Mouse (Mus musculus): ENCODE data around the gene Tlx1. TPM values are rescaled to one million over a fixed set of nuclear protein-coding genes. Genes with fewer than 3 reads are reported as not detected.

Gene Tlx1
- total RNA-seq (2021): not detected in 2 replicates
- long read RNA-seq: 0 reads

DNA sequence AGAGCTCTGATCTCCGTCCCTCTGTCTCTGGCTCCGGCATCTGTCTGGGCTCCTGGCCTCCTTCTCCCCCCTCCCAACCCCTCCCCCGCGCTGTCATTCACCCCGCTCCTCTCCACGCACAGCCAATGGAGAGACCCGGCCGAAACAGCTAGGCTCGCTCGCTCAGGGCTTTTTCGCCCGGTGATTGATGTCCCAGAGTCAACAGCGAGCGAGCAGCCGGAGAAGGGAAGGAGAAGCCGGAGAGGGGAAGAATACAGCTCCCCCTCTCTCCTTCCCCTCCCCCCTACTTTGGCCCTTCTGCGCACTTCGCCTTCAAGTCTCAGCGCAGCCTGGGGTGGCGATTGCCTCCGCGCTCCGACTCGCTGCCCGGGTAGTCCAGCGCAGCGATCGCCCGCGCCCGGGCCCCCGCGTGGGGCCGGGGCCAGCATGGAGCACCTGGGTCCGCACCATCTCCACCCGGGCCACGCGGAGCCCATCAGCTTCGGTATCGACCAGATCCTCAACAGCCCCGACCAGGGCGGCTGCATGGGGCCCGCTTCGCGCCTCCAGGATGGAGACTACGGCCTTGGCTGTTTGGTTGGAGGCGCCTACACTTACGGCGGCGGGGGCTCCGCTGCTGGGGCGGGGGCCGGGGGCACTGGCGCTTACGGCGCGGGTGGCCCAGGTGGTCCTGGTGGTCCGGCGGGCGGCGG is at the start of gene Tlx1:
Gene Tlx1, plus strand, starts transcription at position 191 of the 692 bp plus-strand sequence.
- no peak for DNase-seq

DNA sequence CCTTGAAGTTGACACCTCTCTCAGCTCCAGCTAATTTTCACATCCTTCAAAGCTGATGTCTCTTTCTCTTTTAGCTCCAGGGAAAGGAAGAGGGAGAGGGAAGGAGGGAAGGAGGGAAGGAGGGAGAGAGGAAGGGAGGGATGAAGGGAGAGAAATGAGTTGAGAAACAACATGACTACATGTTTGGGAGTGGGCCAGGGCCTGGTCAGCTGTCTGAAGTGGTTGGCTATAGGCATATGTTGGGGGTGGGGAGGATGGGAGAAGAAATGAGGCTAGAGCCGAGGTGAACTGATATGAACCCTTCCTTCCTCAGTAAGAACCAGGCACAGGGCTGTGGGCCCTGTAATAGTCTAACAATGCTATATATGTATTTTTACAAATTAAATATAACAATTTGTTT is 44.9 kb upstream of the Tlx1 start:
- DNase-seq: no peak

DNA sequence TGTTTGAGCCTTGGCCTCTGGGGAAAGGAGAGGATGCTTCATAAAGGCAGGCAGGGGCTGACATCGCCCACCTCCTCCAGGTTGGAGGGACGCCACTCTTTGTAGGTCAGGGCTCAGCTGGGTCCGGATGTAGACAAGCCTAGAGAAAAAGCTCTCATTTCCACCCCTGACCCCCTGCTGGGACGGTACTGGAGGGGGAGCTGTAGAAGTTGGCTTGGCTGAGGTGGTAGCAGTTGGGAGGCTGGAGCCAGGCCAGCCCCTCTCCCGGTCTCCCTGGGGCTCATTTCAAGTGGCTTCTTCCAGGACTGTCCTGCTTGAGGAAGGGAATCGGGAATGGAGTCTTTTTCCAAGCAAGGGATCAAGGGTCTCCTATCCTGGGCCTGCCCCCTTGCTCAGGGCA is 43.8 kb upstream of the Tlx1 start:
- DNase-seq: no peak

DNA sequence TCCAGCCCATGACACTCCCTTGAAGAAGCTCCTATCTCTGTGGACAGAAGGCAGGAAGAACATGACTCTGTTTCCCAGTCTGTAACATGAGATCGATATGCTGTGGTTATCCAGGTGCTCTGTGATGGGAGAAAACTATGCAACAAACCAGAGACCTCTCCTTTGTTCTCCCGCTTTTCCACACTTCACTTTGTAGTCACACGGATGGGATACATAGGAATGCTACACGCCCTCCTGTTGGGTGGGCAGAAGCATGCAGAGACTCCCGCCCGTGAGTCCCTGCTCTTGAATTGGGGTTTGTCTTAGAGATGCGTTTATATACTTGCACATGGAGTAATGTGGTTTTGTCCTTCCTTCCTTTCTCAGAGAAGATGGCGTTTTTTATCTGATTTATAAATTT is 39.8 kb upstream of the Tlx1 start:
- no peak for DNase-seq

DNA sequence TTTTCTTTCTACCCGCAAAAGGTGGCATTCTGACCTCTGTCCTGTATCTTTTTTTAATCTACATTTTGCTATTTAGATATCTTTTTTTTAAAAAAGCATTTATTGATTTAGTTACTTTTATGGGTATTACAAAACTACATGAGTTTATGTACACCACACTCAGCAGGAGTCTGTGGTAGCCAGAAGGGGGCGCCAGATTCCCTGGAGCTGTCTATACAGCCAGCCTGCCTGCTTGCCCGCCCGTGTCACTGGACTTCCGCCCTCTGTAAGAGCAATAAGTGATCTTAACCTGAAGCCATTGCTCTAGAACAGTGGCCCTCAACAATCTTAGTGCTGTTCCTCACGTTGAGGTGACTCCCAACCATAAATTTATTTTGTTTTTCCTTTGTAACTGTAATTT is 38.0 kb upstream of the Tlx1 start:
- DNase-seq: no peak

DNA sequence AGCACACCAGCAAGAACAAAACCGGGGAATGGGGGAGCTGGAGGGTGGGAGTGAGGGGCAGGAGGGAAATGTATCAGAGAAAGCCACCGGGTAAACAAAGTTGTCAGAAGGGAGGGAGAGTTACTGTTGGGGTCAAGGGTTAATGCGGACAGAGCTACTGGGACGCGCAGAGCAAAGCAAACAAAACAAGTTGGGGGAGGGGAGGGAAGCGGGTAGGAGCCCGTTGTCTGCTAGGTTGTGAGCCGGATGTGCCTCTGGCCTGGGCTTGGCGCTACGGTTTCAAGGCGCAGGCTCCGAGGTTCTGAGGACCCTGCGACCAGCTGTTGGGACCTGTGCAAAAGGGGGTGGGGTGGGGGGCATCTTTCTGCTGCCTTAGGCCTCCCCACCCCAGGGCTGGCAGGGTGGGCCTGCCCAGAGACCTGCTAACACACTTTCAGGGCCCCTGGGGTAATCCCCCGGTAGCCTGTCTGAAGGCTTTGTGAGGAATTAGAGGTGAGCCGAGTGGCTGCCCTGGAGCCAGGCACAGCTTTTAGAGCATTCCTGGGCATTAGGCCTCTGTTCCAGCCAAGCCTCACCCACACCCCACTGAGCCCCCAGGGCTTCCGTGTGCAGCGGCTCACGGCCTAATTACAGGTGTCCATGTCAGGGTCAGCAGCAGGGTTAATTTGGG is 36.6 kb upstream of the Tlx1 start:
- no peak for DNase-seq

DNA sequence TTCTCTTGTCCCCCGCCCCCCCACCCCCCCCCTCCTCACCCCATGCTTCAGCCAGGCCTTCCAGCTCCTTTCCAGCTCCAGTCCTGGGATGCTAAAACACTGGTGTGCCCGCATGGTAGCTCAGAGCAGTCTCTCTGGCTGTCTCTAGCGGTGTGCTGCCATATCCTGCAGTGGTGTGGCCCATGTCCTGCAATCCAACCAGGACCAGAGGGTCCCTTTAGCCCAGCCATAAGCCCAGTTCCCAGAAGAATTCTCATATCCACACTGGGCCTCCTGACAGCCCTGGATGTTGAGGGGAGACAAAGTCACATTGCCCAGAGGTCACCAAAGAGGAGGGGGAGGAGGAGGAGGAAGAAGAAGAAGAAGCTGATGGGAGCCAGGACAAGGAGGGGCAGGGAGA is 35.7 kb upstream of the Tlx1 start:
- DNase-seq: no peak

DNA sequence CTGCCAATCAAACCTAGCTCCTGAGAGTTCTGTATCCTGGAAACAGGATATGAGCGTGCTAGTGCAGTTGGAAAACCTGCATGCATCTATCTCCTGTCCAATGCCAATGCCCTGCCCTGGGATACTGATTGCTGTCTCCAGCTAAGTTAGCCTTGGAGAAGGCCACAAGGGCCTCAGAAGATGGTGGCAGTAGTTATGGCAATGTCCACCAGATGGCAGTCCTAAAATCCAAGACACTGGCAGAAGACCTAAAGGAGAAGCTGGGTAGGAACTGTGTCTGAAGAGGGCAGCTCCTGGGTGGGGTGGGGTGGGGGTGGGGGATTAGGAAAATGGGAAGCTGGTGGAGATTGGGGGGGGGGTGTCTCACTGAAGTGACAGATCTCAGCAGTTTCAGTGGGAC is 33.7 kb upstream of the Tlx1 start:
- DNase-seq: peak; percentile 27

DNA sequence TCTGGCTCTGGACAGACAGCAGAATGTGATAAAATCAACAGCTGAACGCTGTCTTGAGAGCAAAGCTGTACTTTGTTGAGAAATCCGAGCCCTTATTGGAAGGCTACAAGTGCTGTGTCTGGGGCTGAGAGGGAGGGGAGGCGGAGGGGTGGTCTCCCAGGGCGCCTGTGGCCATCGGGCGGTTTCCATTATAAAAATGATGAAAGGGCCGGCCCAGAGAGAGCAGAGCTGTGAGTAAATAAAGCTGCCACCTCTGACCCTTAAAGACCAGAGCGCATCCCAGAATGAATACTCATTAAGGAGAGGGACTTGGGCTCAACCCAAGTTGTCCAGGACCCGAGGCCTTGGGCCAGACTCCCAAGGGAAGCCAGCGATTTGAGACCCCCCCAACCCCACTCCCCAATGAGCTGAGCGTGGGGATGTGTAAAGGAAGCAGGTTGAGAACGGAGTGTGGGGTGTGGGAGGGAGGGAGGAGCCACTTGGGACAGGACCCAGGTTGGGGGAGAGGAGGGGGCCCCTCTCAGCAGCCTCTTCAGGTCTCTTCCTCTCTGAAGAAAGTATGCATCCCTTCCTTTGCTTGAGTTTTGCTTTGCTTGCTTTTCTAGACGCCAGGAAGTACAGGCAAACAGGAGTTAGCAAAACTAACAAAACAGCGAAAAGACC is 18.4 kb upstream of the Tlx1 start:
- no peak for DNase-seq

DNA sequence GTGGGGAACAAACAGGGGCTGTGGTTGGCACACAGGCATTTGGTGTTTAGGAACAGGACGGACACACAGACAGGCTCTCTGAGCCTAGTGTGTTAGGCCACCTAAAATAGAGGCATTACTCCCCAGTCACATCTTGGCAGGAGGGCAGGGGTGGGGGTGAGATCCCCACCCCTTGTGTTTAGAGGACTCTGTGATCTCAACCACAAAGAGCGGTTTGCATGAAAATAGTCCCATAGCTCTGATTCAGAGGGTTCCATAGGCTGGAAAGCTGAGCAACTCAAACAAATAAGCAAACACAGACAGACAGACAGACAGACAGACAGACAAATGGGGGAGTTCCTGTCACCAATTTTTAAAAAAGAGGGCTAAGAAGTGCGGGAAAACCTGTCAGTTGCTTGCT is 7.9 kb upstream of the Tlx1 start:
- DNase-seq: no peak

DNA sequence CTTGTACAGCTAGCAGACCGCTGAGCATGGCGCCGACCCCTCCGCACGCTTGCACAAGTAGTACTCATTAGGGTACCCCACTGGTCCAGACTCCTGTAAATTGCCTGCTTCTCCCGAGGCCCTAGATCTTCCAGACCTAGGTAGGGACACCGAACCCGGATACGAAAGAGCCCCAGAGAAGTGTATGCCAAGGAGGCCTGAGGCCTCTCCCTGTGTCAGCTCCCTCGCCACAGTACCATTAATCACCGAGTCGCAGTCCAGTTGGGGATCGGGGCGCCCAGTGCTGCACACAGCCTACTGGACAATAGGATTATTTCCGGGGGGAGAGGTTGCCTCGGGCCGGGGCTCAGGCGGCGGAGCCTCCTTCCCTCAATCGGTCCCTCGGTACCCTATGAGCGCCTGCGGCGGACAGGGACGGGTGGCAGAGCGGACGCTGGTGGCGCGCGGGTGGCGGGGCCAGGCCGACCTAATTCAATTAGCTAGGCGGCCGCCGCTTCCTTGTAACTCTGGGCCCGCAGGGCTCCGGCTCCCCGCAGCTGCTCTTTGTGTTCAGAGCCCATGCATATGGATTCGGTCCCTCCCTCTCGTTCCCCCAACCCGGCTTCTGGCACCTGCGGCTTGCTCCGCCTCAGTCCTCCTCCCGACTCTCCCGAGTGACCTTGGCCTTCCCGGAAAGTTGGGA is 7.1 kb upstream of the Tlx1 start:
- DNase-seq: no peak

DNA sequence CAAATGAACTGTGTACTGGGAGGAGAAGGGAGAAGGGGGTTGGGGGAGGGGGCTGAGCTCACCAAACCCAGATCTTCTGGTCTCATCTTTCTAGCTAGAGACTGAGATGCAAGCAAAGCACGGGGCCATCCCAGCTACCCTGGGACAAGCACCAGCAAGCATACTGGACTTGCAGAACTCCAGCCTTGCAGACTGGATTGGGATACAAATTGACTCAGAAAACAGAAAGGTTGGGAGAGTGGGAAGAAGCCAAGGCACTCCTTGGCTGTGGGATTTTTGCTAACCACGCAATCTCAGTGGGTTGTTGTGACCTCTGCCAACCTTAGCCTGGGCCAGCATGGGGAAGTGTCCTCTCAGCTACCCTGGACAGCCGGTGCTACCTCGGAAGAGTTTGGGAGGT is 3.4 kb upstream of the Tlx1 start:
- DNase-seq: no peak

DNA sequence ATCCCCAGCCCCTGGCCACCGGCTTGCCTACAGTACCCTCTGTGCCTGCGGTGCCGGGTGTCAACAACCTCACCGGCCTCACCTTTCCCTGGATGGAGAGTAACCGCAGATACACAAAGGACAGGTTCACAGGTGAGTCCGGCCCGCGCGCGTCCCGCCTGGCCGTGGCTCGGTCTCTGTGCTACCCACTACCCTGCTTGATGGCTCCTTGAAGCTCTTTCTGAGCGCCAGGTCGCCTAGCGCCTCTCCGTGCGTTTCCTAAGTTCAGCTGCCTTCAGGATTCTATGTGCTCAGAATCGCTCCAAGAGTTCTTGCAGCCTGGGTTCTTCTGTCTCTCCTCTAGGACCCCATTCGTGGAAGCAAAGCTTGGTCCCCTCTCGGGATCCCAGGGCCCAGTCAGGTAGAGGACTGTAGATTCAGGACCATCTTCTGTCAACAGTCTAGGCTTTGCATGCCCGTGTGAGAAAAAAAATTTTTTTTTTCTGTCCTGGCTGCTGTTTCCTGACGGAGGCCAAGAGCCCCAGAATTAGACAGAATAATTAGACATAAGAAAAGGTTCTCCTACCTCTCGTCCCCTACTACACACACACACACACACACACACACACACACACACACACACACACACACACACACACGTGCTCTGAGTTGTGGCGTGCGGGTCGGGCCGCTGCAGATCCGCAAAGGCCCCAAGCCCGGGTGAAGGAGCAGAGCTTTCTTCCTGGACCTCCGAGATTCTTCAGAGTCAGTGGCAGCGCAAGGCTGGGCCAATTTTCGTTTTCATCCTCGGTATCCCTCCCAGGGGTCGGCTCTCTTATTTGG is 1.1 kb downstream of the Tlx1 start:
- DNase-seq: no peak

DNA sequence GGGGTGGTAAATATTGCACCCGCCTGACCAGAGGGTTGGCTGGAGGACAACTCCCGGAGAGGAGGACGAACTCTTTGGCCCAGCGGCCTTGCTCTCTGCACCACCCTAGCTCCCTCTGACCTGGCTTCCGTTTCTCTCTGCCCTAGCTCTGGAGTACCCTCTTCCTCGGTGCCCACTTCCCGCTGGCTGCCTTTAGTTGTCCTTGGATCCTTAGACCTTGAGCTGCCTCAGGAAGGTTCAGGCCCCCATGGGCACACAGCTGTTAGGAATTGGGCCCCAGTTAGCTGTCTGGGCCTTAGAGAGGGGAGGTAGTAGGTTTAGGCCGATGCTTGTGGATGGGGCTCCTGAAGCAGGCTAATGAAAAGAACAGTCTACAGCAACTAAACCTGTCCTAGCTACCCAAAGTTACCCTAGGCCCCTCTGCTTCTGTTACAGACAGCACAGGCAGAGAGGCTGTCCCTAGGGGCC is 1.7 kb downstream of the Tlx1 start:
- DNase-seq: no peak

DNA sequence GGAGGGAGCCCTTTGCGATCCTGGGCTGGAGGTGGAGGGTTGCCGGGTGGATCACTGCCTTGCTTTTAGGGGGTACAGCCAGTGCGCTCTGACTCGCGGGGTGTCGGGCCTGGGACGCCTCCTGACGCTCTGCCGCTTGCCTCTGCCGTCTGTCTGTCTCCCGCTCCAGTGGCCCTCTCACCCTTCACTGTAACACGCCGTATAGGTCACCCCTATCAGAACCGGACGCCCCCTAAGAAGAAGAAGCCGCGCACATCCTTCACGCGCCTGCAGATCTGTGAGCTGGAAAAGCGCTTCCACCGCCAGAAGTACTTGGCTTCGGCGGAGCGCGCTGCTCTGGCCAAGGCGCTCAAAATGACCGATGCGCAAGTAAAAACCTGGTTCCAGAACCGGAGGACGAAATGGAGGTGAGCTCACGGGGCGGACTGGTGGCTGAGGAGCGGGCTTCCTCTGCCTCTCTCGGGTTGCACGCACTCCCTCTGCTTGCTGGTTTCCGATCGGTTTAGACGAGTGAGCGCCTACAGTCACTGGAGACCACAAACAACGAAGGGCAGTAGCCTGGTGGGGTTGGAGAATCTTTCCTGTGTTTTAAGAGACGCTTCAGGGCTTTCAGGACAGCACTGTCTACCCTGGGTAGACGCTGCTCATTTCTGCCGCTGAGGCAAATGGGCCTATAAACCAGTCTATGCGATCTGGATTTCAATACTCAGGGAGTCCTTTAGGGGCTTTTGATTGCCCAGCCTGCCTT is 3.0 kb downstream of the Tlx1 start:
- DNase-seq: no peak

DNA sequence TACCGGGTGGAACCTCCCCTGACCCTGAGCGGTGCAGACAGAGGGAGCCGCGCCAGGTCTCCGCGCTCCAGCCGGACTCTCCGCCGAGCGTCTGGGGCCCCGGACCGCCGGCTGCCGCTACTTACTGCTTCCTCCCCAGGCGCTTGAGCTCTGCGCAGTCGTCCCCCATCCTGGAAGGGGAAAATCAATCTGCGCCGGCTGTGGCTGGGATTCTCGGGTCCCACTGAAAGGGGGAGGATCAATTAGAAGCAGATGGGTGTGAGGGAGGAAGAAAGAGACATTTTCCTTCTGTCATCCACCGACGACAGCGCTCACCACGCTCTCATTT is 3.5 kb downstream of the Tlx1 start:
- DNase-seq: no peak

DNA sequence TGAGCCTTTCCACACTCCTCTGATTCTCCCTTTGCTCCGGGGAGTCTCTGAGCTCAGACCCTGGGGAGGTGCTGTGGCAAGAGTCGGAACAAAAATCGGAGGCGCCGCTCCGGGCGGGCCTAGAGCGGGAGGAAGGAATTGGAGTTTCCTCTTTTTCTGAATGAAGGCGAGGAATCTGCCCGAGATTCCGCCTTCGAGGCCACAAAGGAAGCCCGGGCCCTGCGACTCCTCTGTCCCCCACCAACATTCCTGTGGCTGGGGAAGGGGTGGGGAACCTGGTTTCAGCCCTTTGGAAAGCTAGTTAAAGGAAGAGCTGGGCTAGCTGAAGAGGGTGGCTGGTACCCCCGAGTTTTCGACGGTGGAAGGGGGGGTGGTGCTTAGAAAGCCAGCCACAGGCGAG is 4.0 kb downstream of the Tlx1 start:
- no peak for DNase-seq

DNA sequence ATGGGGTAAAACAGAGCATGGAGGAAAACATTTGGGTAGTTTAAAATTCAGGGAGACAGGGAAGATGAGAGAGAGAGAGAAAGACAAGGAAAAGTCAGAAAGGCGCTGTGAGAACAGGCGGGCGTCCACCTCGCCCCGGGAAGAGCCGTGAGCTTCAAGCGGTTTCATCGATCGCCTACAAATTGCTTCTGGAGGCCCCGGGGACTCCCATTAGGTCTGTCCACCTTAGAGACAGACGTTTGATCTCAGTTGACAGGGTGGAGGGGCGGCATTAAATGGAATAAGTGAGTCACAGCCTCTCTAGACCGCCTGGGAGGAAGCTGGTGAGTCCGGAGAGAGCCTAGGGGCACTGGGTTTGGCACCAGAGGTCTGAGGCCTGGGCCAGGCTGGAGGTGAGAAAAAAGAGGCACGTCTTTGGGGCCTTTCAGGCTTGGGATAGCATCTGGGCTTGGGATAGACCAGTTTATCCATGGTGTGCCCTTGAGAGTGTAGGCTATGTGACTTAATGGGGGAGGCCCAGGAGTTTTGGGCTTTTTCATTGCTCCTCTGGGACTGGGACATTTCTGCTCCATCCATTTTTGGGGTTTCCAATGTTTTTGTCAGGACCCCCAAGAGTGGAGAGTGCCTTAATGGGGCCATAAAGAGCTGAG is 4.8 kb downstream of the Tlx1 start:
- no peak for DNase-seq

DNA sequence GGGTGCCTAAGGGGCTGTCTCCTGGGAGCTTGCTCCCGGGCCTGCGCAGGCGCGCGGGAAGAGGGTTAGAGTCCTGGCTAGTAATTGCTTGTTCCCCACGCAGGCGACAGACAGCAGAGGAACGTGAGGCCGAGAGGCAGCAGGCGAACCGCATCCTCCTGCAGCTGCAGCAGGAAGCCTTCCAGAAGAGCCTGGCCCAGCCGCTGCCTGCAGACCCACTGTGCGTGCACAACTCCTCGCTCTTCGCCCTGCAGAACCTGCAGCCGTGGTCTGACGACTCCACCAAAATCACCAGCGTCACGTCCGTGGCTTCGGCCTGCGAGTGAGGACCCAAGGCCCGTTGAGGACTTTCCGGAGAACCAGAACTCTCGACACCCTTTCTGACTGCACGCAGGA is 5.3 kb downstream of the Tlx1 start:
- DNase-seq: no peak

DNA sequence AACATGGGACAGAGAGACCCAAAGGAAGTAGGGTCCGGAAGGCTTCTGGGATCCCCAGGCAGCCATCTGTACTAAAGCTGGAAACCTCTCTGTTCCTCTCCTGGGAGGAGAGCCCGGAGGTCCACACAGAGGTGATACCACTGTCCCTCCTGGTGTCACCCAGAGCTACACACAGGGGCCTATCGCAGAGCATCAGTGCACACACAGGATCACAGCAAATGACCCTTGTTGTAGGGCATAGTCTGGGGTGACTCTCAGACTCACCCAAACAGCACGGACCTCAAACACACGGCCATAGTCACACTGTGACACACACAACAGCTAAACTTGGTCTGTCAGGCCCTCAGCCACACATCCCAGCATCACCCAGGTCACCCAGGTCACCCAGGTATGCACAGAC is 5.9 kb downstream of the Tlx1 start:
- DNase-seq: no peak

DNA sequence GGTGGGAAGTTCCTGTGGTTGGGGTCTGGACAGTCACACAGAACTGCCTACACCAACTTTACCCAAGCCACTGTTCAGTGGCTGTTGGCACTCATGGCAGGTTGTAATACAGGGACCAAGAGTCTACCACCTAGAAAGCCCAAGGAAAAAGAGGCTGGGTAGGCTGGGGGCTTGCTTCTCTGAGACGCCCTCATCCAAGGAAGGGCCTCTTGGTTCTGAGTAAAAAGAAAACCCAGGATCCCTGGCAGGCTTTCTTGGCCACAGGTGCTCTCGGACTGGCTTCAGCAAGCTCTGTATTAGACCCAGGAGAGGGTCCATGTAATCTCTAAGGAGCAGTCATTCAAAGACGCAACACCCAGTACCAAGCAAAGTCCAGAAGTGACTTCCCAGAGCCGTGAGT is 7.7 kb downstream of the Tlx1 start:
- no peak for DNase-seq

Data from adrenal gland, postnatal 25 days (tissue).